Mouse (Mus musculus) kidney, adult 18-20 months (tissue): ENCODE data around the gene Inafm2.

Experiments
- DNase-seq: peaks from one replicate; pipeline ENCODE4 v3.0.0; 2021

Gene Inafm2

DNA sequence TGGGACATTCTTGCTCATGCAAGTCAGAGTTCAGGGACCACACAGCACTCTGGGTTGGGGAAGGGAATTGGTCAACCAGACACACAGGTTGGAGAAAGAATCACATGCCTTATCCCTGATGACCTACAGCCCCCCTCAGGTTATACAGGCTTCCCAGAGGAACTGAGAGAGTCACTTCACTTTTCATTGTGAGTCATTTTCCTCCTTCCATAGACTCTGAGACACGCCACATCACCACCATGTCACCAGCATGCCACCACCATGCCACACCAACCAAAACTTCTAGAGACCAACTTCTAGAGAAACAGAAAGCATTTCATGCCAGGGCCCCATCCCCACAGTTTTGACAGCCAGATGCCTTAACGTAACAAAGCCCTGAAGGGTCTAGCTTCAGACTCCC lies 18.7 kb upstream of the Inafm2 start:
- DNase-seq = no peak

DNA sequence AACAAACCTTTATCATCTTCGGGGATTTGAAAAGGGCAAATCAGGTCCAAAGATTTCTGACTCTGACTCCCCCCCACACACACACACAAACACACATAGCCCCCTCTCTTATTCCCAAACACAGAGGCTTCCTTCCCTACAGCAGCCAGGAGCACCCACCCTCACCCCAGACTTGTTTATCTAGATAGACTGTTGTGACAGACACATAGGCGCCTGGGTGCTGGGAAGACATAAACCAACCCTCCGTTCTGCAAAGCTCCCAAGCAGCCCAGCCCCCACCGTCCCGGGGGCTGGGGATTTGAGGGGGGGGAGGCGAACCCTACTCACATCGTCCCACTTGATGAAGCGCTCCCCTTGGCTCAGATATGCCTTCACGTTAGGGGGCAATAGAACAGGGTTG lies 17.6 kb upstream of the Inafm2 start:
- no peak for DNase-seq

DNA sequence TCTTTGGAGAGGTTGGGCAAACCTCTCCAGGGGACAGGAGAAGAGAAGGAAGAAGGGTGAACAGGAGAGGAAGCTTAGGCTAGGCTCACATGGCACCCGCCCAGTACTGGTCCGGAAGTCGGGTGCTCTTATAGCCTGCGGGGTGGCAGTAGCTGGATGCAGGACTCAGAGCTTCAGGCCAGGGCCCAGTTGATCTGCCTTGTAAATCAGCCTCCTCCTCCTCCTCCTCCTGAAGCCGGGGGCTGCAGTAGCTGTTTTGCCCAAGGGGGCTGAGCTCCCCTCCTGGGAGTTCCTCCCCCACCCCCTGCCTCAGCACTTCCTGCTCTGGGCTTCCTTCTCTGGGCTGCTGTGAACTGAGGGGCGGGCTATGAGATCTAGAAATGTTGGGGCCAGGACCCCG lies 17.2 kb upstream of the Inafm2 start, which contains the start of gene Plcb2:
Gene Plcb2, minus strand, starts transcription at position 102 of the 400 bp plus-strand sequence.
- no peak for DNase-seq

DNA sequence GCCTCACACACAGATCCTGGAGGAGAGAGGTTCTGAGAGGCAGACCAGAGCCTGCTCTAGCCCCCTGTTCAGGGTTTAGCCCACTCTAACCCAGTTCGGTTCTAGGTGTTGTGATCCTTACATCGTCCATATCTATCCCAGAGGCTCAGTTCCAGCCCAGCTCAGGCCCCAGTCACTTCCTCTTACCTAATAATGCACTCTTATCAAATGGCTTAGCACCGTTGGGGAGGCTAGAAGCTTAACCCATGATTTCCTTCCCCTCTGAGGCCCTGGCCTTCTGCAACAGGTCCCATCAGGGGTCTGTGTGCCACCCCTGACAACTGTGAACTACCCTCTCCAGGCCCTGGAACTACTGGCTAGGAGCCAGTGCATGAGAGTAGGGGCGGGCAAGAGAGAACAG lies 16.4 kb upstream of the Inafm2 start:
- no peak for DNase-seq

DNA sequence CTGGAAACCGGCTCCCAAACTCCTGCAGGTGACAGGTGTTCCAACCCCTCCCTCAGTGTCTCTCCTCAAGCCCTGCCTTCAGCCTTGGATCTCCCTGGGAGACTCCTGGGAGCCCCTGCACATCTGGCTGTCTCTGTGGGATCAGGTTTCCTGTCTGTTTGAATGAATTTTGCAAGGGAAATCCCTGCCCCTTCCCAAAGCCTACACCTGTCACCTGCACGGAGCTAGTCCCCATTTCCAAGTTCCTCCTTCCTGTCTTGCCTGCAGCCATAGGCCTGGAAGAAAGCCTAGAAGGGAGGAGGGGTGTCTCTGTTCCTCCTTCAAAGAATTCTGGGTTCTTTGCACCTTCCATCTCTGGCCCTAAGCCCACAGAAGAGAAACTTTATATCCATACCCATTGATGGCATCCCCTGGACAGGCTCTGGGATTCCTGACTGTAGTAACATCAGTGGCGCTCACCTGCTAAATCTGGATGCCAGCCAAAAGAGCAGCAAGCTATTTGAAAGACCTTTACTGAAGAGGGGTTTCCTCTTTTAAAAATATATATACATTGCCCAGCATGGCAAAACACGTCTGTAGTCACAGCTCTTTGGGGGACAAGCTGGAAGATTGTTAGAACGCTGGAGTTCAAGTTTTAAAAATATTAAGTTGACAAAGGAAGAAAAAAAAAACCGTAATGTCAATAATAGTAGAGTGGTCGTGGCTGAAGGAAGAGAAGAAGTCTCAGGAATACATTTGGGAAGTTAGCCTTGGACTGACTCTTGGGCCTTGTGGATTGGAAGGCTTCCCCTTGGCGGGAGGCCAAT lies 15.5 kb upstream of the Inafm2 start:
- no peak for DNase-seq

DNA sequence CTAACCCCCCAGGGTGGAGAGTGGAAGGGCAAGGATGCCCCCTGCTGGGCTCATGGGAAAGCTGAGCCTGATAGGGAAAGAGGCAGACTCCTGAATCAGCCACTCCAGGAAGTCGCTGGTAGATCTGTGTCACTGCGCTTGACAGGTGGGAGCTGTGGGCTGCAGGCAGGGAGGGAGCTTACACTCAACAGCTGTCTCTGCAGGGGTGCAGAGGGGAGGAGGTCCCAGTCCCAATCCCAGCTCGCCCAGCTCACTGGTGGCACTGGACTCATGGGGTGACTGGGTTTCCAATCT lies 15.0 kb upstream of the Inafm2 start:
- DNase-seq = peak; percentile 78

DNA sequence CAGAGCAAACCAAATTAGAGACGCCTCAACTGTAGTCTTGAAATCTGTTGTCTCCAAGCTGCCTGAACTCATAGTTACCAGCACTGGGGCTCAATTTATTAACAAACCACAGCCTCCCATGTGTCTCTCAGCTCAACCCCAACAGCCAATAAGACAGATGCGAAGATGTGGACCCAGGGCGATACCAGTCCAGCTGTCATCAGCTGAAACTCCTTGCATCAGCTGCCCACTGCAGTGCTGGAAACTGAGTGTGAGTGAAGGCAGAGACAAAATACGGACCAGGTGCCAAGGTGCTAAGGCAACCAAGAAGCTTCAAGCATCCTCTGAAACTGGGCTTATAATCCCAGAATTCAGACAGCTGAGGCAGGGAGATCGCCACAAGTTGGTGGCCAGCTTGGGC lies 13.6 kb upstream of the Inafm2 start:
- no peak for DNase-seq

DNA sequence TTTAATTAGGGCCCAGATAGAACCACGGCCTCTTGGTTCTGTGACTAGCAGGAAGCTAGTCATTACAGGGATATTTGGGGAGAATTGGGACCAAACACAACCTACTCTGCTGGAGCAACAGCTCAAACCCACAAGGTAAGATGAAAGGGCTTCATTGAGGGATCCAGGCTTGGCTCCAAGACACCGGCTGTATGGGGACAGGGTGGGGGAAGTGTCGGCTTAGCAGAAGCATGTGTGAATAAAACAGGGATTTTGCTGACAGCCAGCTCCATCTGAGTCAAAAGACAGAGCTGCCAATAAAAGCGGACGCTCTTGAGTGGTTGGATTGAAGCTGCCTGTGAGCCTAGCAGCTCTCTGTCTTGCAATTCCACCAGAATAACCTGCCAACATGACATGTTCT lies 12.2 kb upstream of the Inafm2 start:
- DNase-seq = no peak

DNA sequence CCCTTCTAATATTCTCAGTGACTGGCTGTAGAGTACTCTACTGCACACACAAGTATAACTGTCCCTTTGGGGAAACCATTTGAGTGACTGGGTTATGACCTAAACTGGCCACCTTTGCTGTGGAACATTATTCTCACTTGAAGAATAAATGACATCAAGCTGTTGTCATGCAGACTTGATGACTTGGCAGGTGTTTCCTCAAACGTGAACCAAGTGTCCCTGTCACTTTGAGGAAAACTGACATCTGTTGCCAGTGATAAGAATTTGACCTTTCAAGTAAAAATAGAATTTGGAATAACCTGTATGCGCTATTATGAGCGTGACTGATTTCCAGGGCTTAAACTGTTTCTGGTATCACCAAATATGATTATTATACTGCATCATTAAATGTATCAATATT lies 5.2 kb upstream of the Inafm2 start:
- no peak for DNase-seq

DNA sequence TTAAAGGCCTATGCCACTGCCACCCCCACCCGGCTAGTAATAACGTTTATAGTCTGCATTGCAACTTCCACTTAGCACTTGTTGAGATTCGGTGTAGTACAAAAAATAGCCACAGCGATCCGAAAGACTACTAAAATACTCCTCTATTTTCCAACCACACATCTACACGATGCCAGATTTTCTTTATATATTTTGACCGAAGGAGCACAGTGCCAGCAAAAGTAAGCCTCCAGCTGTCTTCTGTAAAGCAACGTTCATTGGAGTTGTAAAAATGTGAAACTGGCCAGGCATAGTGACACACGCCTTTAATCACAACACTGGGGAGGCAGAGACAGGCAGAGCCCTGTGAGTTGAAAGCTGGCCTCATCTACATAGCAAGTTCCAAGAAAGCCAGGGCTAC lies 4.4 kb upstream of the Inafm2 start:
- no peak for DNase-seq

DNA sequence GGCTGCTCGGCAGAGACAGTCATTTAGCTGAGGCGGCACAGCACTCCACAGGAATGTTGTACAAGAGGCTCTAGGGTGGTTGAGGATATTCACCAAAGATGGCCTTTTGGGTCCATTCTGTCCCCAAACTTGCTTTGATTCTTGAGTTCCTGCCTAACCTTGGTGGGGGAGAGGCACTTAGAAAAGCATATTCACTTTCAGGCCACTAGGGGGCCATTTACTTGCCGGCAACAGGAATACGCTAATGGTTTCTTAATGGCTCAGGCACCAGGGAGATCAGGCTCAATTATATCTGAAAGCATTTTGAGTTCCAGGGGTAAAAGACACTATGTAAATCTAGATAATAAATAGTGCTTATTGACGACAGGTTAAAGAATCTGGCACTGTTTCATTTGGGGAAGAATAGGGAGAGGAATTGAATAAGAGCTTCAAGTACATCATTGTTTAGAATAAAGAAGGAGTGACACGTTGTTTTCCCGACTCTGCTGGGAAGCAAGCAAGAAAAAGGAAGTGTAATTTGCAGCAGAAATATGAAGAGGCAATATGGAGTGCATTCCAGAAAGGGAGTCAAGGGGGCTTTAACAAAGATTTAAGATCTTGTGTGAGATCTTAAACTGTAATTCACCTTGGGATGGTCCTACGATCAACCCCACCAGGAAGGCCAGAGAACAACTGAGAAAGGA lies 2.2 kb upstream of the Inafm2 start:
- DNase-seq = no peak

DNA sequence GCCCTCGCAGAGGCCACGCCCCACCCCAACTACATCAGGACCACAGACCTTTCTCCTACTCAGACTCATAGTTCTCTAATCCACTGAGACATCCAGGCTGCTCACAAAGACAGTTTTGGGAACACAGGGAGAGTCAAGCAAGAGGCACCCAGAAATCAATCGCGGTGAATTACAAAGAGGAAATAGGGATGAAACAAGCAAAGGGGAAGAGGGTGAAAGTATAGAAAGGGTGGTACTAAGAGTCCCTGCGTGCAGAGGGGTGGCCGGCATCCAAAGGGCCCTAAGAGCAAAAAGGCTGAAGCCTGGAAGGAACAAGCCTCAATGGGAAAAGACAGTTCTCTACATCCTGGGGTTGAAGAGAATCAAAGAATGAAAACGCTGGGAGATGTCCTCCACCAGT lies 937 bp upstream of the Inafm2 start:
- no peak for DNase-seq

DNA sequence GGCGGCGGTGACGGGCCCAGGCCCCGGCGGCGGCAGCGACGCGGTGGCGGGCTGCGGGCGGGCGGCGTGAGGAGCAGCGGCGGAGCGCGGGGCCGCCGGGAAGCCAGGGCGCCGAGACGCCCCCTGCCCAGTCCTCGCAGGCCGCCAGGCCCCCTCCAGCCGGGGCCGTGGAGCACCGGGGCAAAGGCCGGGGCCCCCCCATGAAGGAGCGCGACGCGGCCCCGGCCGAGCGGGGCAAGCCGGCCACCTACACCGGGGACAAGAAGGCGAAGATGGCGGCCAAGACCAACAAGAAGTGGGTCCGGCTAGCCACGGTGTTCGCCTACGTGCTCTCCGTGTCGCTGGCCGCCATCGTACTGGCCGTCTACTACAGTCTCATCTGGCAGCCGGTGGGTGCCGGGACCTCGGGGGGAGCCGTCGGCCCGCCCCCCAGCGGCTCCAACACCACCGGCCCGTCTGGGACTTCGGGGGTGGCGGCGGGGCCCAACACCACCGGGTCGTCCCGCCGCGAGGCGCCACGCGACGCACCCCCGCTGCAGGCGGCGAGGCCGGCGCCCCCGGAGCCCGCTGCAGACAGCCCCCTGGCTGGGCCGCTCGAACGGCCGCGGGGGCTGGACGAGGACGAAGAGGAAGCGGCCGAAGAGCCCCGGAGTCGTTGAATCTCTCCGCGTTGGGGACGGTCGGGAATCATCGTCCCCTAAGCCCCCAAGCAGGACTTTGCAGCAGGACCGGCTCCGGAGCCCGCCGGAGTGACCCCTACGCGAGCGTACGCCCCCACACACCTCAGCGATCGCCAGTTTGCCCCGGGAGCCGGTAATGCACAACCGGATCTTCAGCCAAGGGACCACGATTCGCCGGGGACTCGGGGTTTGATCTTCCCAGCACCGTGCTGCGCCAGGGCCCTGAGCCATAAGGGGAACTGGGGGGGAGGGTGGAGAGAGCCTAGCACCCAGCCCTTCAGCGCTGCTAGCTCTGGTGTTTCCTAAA lies 650 bp downstream of the Inafm2 start:
- peak; percentile 54 for DNase-seq

DNA sequence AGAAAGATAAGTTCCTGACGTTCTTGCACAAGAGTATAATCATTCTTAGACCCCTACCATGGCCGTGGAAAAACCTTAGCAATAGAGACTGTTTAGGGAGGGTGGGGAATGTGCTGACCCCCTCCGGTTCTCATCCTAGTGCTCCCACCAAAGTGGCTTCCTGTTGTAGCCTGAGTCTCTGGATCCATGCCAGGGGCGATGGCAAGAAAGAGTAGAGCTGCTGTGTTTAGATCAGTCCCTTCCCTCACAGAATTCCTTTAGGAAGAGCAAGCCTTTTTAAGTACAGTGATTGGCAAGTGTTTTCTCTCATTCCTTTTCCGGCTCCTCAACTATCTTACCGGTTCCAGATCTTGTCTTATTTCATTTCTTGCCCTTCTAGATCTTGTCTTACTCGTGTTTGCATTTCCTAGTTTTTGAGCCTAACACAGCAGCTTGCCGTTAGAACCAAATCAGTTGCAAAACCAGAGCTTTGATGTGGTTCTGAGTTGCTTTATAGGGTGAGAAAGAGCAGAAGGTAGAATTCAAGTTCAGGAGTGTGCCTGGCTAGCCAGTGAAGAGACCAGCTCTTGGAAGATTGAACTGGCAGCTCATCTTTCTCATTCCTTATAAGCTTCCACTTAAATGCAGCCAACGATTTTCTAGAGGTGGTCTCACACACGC lies 1.9 kb downstream of the Inafm2 start:
- DNase-seq = peak; percentile 33

DNA sequence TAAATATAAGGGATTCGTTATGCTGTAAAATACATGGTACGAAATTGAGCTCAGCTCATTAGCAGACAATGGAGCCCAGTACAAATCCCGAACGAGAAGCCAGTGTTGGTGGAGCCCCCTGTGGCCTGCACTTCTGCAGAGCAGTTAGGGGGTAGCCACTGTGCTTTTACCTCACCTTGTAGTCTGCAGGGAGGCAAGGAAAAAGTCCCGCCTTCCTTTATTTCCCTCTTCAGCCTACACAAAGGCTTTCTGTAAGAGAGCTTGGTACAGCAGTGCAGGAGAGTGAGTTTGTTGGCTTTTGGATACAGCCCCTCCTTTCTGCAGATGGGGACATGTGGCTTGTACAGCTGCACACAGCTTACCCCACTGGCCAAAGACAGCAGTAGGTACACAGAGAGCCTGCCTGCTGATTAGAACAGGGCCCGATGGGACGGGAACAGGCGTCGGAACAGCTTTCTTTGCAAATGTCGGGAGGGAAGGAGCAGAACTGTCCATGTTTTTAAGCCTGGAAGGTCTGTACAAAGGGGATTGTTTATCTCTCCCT lies 3.9 kb downstream of the Inafm2 start:
- no peak for DNase-seq

DNA sequence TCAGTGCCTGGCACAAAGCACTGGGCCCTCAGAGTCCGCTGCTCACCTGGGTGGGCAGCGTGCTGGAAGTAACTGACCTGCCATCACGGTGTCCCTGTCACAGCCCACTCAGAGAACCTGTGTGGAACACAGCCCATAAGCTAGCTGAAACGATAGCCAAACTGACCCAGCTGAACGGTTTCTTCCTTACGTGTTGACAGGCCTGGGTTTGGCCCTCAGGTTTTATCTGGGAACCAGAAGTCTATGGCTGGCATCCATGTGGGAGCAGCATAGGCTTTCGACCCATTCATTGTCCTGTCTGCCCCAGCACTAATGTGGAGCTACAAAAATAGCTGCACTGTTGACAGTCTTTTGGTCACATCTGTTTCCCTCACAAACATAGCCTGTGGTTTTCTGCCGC lies 4.9 kb downstream of the Inafm2 start:
- DNase-seq = no peak

DNA sequence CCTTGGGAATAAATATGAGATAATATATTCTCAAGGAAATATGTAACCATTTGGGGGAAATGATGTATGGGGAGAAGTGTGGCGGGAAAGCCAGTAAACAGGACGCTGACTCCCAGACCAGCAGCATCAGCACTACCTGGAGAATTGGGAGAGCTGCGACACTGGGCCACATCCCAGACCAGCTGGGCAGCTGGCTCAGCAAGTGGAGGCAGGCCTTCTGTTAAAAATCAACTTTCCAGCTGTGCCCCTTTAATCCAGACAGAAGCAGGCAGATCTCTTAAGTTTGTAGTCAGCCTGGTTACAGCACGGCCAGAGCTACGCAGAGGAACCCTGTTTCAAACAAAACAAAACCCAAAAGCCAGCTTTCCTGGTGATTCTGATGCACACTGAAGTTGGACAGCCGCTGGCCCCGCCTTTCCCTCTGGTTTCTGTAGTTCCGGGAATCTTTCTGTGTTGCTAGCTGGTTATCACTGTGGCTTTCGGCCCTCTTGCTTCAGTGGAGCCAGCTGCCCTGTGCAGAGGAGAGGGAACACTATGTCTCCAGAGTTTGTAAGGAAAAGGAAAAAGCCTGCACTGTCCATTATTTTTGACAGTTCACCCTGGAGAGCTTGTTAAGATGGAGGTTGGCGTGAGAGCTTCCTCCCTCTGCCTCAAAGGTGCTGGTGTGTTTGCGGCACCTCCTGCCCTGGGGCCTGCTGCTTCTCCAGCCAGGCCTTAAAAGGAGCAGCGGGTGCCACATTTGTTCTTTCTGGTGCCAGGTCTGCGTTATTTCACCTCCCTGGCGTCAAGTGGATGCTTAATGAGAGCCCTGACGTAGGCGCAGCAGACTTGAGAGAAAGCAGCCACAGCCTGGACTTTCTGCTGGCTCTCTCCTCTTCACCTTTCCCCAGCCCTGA lies 6.6 kb downstream of the Inafm2 start:
- DNase-seq = peak; percentile 31

DNA sequence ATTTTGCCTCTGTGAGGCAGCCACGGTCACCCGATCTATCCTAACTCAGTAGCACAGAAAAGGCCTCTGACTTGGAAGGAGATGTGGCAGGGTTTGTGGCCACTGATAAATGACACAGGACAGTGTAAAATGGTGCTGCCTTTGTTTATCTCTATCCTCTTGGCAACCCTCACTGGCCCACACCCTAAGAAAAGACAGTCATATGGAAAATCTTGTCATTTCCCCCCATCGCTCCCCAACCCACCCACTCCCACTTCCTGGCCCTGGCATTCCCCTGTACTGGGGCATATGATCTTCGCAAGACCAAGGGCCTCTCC lies 7.2 kb downstream of the Inafm2 start:
- DNase-seq = no peak

DNA sequence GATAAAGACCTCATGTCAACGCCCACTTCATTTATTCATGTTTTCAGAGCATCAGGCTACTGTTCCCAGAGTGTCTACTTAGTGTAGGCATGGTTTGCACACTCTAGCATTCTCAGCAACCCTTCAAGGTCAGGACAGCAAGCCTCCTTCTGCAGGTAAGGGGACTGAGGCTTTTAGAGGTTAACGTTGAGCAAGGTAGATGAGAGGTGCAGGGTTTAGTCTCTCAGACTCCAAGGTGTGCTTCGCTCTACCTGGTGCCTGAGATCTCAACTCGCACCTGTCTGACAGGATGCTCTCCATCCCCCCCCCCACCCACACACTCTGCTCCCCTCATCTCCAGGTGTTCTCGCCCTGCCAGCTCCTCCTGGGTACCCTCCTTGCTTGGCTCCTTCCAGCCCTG lies 8.6 kb downstream of the Inafm2 start:
- no peak for DNase-seq

DNA sequence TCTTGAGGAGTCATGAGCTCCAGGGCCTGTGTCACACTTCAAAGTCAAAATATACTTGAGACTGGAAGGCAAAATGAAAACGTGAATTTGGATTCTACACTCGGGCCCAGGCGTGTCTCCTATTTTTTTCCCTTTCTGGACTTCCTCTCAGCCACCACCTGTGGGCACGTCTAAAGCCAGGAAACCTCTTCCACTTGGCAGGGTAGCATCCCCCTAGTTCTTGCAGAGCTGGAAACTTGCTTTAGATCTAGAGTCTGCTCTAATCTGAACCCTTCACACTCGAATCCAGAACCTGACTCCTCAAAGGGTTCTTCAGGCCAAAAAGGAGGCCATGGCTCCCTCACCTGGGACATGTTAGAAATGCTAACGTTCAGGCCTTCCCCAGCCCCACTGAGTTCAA lies 9.8 kb downstream of the Inafm2 start:
- no peak for DNase-seq

DNA sequence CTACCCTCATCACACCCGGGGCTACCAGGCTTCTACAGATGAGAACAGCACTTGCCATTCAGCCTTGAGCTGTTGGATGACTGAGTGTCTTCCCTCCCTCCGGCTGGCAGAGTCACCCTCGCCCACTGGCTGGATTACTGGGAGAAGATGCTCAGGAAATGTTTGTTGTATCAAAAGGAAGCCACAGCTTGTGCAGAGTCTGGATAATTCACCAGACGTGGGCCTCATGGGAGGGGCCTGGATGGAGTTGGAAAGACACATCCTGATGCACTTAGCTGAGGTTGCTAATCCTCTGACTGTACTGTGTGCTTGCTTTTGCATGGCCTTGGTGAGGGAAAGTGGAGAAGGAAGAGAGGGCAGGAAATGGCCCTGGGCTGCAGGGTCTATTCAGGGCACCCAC lies 10.5 kb downstream of the Inafm2 start:
- DNase-seq = no peak

DNA sequence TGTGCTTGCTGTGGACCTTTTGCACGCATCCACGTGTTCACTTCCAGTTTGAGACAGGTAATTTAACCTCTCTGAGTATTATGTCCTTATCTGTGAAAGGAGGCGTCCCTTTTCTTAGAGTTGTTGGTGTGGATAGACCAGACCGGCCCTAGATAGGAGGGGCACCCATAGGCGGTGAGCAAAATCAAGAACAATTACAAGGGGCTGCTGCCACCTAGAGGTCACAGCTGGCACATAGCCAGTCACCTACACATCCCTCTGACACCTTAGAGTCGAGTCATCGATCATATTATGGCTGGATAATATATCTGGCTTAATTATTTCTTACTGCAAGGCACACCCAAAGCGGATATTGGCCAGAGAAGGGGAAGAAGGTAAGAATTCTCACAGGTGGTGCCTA lies 14.3 kb downstream of the Inafm2 start:
- DNase-seq = peak; percentile 50
